Mouse (Mus musculus): Measurements from ENCODE around the gene Adam15.

DNA sequence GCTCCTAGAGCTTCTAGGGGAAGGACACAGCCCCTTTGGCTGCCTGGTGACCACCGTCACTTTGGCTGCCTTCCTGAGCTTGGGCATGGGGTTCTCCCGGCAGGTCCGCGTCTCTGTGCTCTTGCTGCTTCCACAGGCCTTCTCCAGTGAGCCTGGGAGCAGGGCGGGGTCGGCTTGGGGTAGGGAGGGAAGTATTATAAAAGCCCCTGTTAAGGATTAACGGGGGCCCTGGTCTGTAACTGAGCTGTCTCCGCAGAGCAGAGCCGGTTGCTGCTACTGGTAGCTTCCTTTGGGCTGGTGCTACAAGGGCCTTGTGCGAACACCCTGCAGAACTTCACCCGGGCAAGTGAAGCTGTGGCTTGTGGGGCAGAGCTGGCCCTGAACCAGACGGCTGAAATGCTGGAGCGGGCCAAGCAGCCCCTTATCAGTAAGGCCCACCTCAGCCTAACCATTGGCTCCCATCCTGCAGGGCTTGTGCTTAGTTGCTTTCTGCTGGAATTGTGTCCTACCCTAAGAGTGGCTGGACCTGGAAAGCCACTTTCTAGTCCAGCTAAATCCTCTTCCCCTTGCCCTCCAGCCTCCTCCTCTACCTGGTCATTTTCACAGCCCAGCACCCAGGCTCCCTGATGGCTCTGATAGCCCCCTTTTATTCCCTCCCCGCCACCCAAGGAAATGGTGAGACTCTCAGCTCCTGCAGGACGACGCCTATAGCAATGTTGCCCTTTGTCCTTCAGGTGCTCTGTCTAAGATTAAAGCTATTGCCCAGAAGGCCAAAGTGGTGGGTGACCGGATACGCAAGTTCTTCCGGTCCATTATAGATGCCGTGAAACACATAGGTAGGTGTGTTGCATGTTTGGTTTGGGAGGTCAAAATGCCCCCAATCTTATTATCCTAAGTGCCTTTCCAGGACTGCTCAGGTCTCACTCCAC lies 16.0 kb upstream of the Adam15 start:
- no peak for TF ChIP-seq CTCF (IDR thresholded peaks at IDR 0.05; ENCODE audit: extremely low read depth, insufficient read depth, insufficient read length, insufficient replicate concordance)
- TF ChIP-seq POLR2A (IDR thresholded peaks at IDR 0.05; ENCODE audit: low read depth, low read length) = no peak
